Mouse (Mus musculus): ENCODE measurements around the gene Slc35f1.

- no peak for TF ChIP-seq FLI1 (IDR thresholded peaks at IDR 0.05; ENCODE audit: low read length)
- TF ChIP-seq GATA1 (IDR thresholded peaks at IDR 0.05; ENCODE audit: borderline replicate concordance, low read length), result no peak
Measured at GRCm38 (mm10) chr10:52982836-52983235, 292.5 kb downstream of the Slc35f1 start.
